In genomic region chr19:34493859-34494258, GRCm38 (mm10) we compare ENCODE assay signal across 21 mouse cellular contexts. TPM values are rescaled to one million over a fixed set of nuclear protein-coding genes. Genes with fewer than 3 reads are reported as not detected.
"Had no signal": no experiment of that assay in that cellular context is flagged by ENCODE, and none has a peak within 500 bp of the region (broad histone marks: within the 10 kb centered on the region; RNA-seq: fewer than 3 reads in every experiment).

No protein-coding gene starts in this region.

- DNase-seq: gastrocnemius, postnatal 14 days; gastrocnemius, postnatal 36 days; heart, adult 18-20 months; heart, postnatal 10 days; kidney, adult 11 months; kidney, adult 2 months; kidney, adult 9 months; kidney, postnatal 14 days; kidney, postnatal 36 days; layer of hippocampus, postnatal 36 days; left cerebral cortex, postnatal 4 days had no signal

- H3K36me3 ChIP-seq: kidney, embryonic 15.5 days had no signal

- H3K4me2 ChIP-seq: heart, embryonic 12.5 days; hindbrain, embryonic 13.5 days; hindbrain, embryonic 15.5 days; kidney, embryonic 15.5 days; limb, embryonic 13.5 days; limb, embryonic 15.5 days; liver, embryonic 12.5 days had no signal

- H3K4me3 ChIP-seq: heart, embryonic 10.5 days; heart, embryonic 12.5 days; hindbrain, embryonic 13.5 days; hindbrain, embryonic 15.5 days; kidney, embryonic 15.5 days; limb, embryonic 13.5 days; limb, embryonic 15.5 days; liver, embryonic 12.5 days had no signal

- H3K27me3 ChIP-seq: heart, embryonic 12.5 days; hindbrain, embryonic 13.5 days; hindbrain, embryonic 15.5 days; kidney, embryonic 15.5 days; limb, embryonic 13.5 days; limb, embryonic 15.5 days; liver, embryonic 12.5 days had no signal

RNA-seq across cellular contexts. Expression of gene Ch25h, which starts 18.9 kb away (rescaled TPM):
- total RNA-seq: gastrocnemius, adult 8-10 months; gastrocnemius, postnatal 14 days; gastrocnemius, postnatal 36 days; liver, adult 2 months had no signal
